Mouse (Mus musculus) embryonic facial prominence, embryonic 10.5 days (tissue): Measurements from ENCODE around the gene Tmem274. TPM values are rescaled to one million over a fixed set of nuclear protein-coding genes. Genes with fewer than 3 reads are reported as not detected.
"Not testable (repeated sequence)": the region's sequence is repeated elsewhere in the genome, so short reads cannot be mapped to it uniquely, and the experiment has no call there.

ENCODE experiments used
- DNase-seq: peaks from one replicate; pipeline ENCODE4 v3.0.0-alpha.2; 2017; ENCODE audit warnings: low spot score
- H3K27ac ChIP-seq: fragments of 300-500 bp; sonication (generic); replicated peaks from 2 replicates; pipeline ENCODE4 v1.5.1; 2016; ENCODE audit warnings: mild to moderate bottlenecking
- H3K27me3 ChIP-seq: fragments of 300-500 bp; sonication (generic); replicated peaks from 2 replicates; pipeline ENCODE4 v1.6.1; 2016; ENCODE audit warnings: low read depth, mild to moderate bottlenecking; ENCODE audit not compliant: poor library complexity, severe bottlenecking
- H3K36me3 ChIP-seq: fragments of 300-500 bp; sonication (generic); replicated peaks from 2 replicates; pipeline ENCODE4 v1.6.1; 2016; ENCODE audit warnings: mild to moderate bottlenecking, moderate library complexity
- H3K4me1 ChIP-seq: fragments of 300-500 bp; sonication (generic); 2 replicates; pipeline ENCODE4 v1.6.1; 2016
- H3K4me3 ChIP-seq: fragments of 300-500 bp; sonication (generic); 2 replicates; pipeline ENCODE4 v1.5.1; 2016; ENCODE audit warnings: mild to moderate bottlenecking, moderate library complexity
- H3K9me3 ChIP-seq: fragments of 300-500 bp; sonication (generic); 2 replicates; pipeline ENCODE4 v1.6.1; 2016; ENCODE audit warnings: mild to moderate bottlenecking
- WGBS: fragments of 180-500 bp; shearing (Covaris S2); methylation state at CpG from one replicate; pipeline ENCODE4 v1.1.7; 2016; 5-methylcytosine and 5-hydroxymethylcytosine counted together
- polyA plus RNA-seq: library from polyadenylated mRNA; unstranded; fragments of >200 nt; fragmentation: Nextera tagmentation; extraction: Ambion mirVana; gene quantifications from 2 replicates; pipeline ENCODE4 v1.2.1, GENCODE M21; 2016

Tmem274 gene
- 0.26 and 0.77 TPM in 2 replicates for polyA plus RNA-seq

- DNase-seq = no peak
- H3K27ac ChIP-seq = no peak within 1 kb of the TSS
- H3K36me3 ChIP-seq = peaks cover 29% of the 10 kb centered on the region
- no peaks in the 10 kb centered on the region for H3K27me3 ChIP-seq
- H3K4me1 ChIP-seq = no peaks in the 10 kb centered on the region
- H3K9me3 ChIP-seq = no peaks in the 10 kb centered on the region; the same call in 1 of the 2 replicates
- H3K4me3 ChIP-seq = no peak within 1 kb of the TSS
- WGBS = 78% methylated on average over 11 of the region's 11 CpGs
These were observed at the start of gene Tmem274 for GRCm38 (mm10) chr4:149477078-149477477. Tmem274 (plus strand) TSS chr4:149477378.

- WGBS = 87% methylated on average over 5 of the region's 5 CpGs
These were observed 47.6 kb upstream of the Tmem274 start for GRCm38 (mm10) chr4:149429592-149429991.

GRCm38 (mm10) chr4:149431887-149432286 is 45.3 kb upstream of the Tmem274 start:
- H3K36me3 ChIP-seq, H3K27me3 ChIP-seq, H3K9me3 ChIP-seq, DNase-seq, H3K4me3 ChIP-seq, H3K4me1 ChIP-seq, H3K27ac ChIP-seq: not testable (repeated sequence)
- 73% methylated on average over 1 of the region's 1 CpGs for WGBS

More at GRCm38 (mm10) chr4:149429592-149429991, 47.6 kb upstream of the Tmem274 start:
- Histone ChIP-seq H3K27me3 (no peaks in the 10 kb centered on the region), H3K4me1 (peaks cover 12% of the 10 kb centered on the region), H3K9me3 (no peaks in the 10 kb centered on the region), H3K4me3 (no peak overlapping the region), H3K27ac (no peak overlapping the region; the same call in 1 of the 2 replicates), H3K36me3 (no peaks in the 10 kb centered on the region)
- DNase-seq = no peak

- Histone ChIP-seq H3K36me3 (no peaks in the 10 kb centered on the region), H3K4me1 (peaks cover 15% of the 10 kb centered on the region), H3K4me3 (no peak overlapping the region), H3K27me3 (no peaks in the 10 kb centered on the region), H3K27ac (no peak overlapping the region), H3K9me3 (no peaks in the 10 kb centered on the region)
- 82% methylated on average over 8 of the region's 8 CpGs for whole genome bisulfite sequencing
- no peak for DNase-seq
These were observed 36.6 kb upstream of the Tmem274 start for GRCm38 (mm10) chr4:149440576-149440975.

- Histone ChIP-seq H3K9me3 (no peaks in the 10 kb centered on the region), H3K4me1 (peaks cover 24% of the 10 kb centered on the region), H3K27me3 (no peaks in the 10 kb centered on the region), H3K27ac (no peak overlapping the region), H3K36me3 (no peaks in the 10 kb centered on the region), H3K4me3 (no peak overlapping the region)
- no peak for DNase-seq
- 66% methylated on average over 3 of the region's 3 CpGs for WGBS
These were observed 34.7 kb upstream of the Tmem274 start for GRCm38 (mm10) chr4:149442436-149442835.

GRCm38 (mm10) chr4:149444465-149444864 is 32.7 kb upstream of the Tmem274 start:
- H3K27ac ChIP-seq = peak overlapping the region; percentile 94
- no peaks in the 10 kb centered on the region for H3K36me3 ChIP-seq
- peaks cover 24% of the 10 kb centered on the region for H3K4me1 ChIP-seq
- no peak for DNase-seq
- WGBS = 79% methylated on average over 1 of the region's 1 CpGs
- peak overlapping the region; percentile 52; the same call in 1 of the 2 replicates for H3K4me3 ChIP-seq
- H3K27me3 ChIP-seq = no peaks in the 10 kb centered on the region
- no peaks in the 10 kb centered on the region for H3K9me3 ChIP-seq

- no peaks in the 10 kb centered on the region for H3K36me3 ChIP-seq
- H3K9me3 ChIP-seq = no peaks in the 10 kb centered on the region
- whole genome bisulfite sequencing = under 1% methylated on average over 36 of the region's 36 CpGs
- peaks cover 24% of the 10 kb centered on the region for H3K4me1 ChIP-seq
- H3K27ac ChIP-seq = peak overlapping the region; percentile 94
- DNase-seq = peak; percentile 96
- peak overlapping the region; percentile 52 for H3K4me3 ChIP-seq
- H3K27me3 ChIP-seq = no peaks in the 10 kb centered on the region
These were observed 32.0 kb upstream of the Tmem274 start for GRCm38 (mm10) chr4:149444964-149445701.

- H3K27me3 ChIP-seq = no peaks in the 10 kb centered on the region
- H3K27ac ChIP-seq = peak overlapping the region; percentile 94
- no peaks in the 10 kb centered on the region for H3K9me3 ChIP-seq
- peak overlapping the region; percentile 52 for H3K4me3 ChIP-seq
- peak; percentile 81 for DNase-seq
- no peaks in the 10 kb centered on the region for H3K36me3 ChIP-seq
- 2% methylated on average over 11 of the region's 11 CpGs for WGBS
- peaks cover 22% of the 10 kb centered on the region for H3K4me1 ChIP-seq
These were observed 31.3 kb upstream of the Tmem274 start for GRCm38 (mm10) chr4:149445868-149446267.

GRCm38 (mm10) chr4:149446309-149446708 is 30.9 kb upstream of the Tmem274 start:
- H3K9me3 ChIP-seq = no peaks in the 10 kb centered on the region
- no peak for DNase-seq
- WGBS = 24% methylated on average over 1 of the region's 1 CpGs
- H3K27me3 ChIP-seq = no peaks in the 10 kb centered on the region
- H3K4me1 ChIP-seq = peaks cover 22% of the 10 kb centered on the region
- H3K36me3 ChIP-seq = no peaks in the 10 kb centered on the region
- H3K4me3 ChIP-seq = peak overlapping the region; percentile 52
- peak overlapping the region; percentile 94 for H3K27ac ChIP-seq

- WGBS = 88% methylated on average over 3 of the region's 3 CpGs
- H3K4me3 ChIP-seq = no peak overlapping the region
- no peaks in the 10 kb centered on the region for H3K36me3 ChIP-seq
- no peaks in the 10 kb centered on the region for H3K27me3 ChIP-seq
- DNase-seq = no peak
- no peak overlapping the region for H3K27ac ChIP-seq
- peaks cover 8% of the 10 kb centered on the region for H3K4me1 ChIP-seq
- H3K9me3 ChIP-seq = no peaks in the 10 kb centered on the region
These were observed 26.5 kb upstream of the Tmem274 start for GRCm38 (mm10) chr4:149450636-149451035.

- 82% methylated on average over 4 of the region's 4 CpGs for WGBS
These were observed 23.5 kb upstream of the Tmem274 start for GRCm38 (mm10) chr4:149453656-149454055.

GRCm38 (mm10) chr4:149454263-149454662 is 22.9 kb upstream of the Tmem274 start:
- Histone ChIP-seq H3K4me1 (no peaks in the 10 kb centered on the region), H3K27me3 (no peaks in the 10 kb centered on the region), H3K9me3 (no peaks in the 10 kb centered on the region), H3K36me3 (no peaks in the 10 kb centered on the region), H3K4me3 (no peak overlapping the region), H3K27ac (no peak overlapping the region)
- WGBS = 87% methylated on average over 17 of the region's 17 CpGs
- no peak for DNase-seq

More at GRCm38 (mm10) chr4:149453656-149454055, 23.5 kb upstream of the Tmem274 start:
- Histone ChIP-seq H3K9me3 (no peaks in the 10 kb centered on the region), H3K27me3 (no peaks in the 10 kb centered on the region), H3K4me3 (no peak overlapping the region), H3K4me1 (no peaks in the 10 kb centered on the region), H3K36me3 (no peaks in the 10 kb centered on the region), H3K27ac (no peak overlapping the region)
- DNase-seq = peak; percentile 38

- Histone ChIP-seq H3K27ac (no peak within 1 kb of the TSS), H3K36me3 (no peaks in the 10 kb centered on the region), H3K9me3 (no peaks in the 10 kb centered on the region), H3K27me3 (no peaks in the 10 kb centered on the region), H3K4me1 (no peaks in the 10 kb centered on the region), H3K4me3 (no peak within 1 kb of the TSS)
- no peak for DNase-seq
- WGBS = 53% methylated on average over 8 of the region's 8 CpGs
These were observed 22.3 kb upstream of the Tmem274 start, which contains the start of gene Rbp7 for GRCm38 (mm10) chr4:149454879-149455278. Rbp7 (minus strand) TSS chr4:149454978.
